Mouse (Mus musculus) central nervous system, embryonic 14 days (tissue): ENCODE measurements around the gene Flg2. TPM values are rescaled to one million over a fixed set of nuclear protein-coding genes. Genes with fewer than 3 reads are reported as not detected.

ENCODE experiments used
- polyA plus RNA-seq: library from polyadenylated mRNA; depleted of rRNA; stranded (reverse); fragments of >200 nt; gene quantifications from 2 replicates; pipeline ENCODE4 v1.2.3, GENCODE M21; 2012; rRNA removed

Flg2 gene
- polyA plus RNA-seq = not detected in 2 replicates

DNA sequence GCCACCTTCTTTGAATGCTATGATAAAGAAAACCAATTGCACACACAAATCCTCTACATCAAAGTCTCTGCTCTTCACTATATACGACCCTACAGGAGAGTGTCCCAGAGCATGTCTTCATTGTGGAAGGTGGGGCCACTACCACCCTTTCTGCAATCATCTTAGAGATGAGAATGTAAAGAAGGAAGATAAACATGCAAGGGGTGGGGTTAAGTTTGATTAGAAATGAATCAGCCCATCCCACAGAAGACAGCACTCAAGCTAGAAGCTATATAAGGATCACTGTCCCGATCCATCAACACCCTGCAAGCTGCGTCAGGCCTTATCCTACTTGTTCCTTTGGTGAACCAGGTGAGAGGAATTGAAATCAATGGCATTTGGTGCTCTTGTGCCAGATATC is at the start of gene Flg2:
Flg2 (plus strand) TSS at position 301 of the 400 bp plus-strand sequence.

Other genes starting within 250 kb of the Flg2 start
- not detected in 2 replicates for gene Lce3d, start 239.9 kb upstream of the Flg2 start, polyA plus RNA-seq
- gene Lce3e, start 230.2 kb upstream of the Flg2 start, polyA plus RNA-seq = not detected in 2 replicates
- not detected in 2 replicates for gene Lce3f, start 205.1 kb upstream of the Flg2 start, polyA plus RNA-seq
- gene Crct1, start 181.6 kb upstream of the Flg2 start, polyA plus RNA-seq = 0.37 and 0.51 TPM in 2 replicates
- gene Lce1m, start 178.2 kb upstream of the Flg2 start, polyA plus RNA-seq = not detected in 2 replicates
- gene Gm4858, start 128.5 kb upstream of the Flg2 start, polyA plus RNA-seq = not detected in 2 replicates
- gene Crnn, start 52.5 kb upstream of the Flg2 start, polyA plus RNA-seq = not detected in 2 replicates
- not detected in 2 replicates for gene Flg, start 76.2 kb downstream of the Flg2 start, polyA plus RNA-seq
- under 0.01 TPM in 1 of 2 replicates, not detected in the other for gene Hrnr, start 122.5 kb downstream of the Flg2 start, polyA plus RNA-seq
- not detected in 2 replicates for gene Rptn, start 196.4 kb downstream of the Flg2 start, polyA plus RNA-seq
- gene Tchh, start 245.1 kb downstream of the Flg2 start, polyA plus RNA-seq = 0.41 and 0.59 TPM in 2 replicates